Mouse (Mus musculus): ENCODE results near the gene Osbpl11. TPM values are rescaled to one million over a fixed set of nuclear protein-coding genes. Genes with fewer than 3 reads are reported as not detected.
A peak's percentile ranks its signal among the peaks of the same experiment; 100 is the strongest.

The Osbpl11 gene
- polyA plus RNA-seq, 1 experiment from 2014 or later, result 15.2 TPM

DNA sequence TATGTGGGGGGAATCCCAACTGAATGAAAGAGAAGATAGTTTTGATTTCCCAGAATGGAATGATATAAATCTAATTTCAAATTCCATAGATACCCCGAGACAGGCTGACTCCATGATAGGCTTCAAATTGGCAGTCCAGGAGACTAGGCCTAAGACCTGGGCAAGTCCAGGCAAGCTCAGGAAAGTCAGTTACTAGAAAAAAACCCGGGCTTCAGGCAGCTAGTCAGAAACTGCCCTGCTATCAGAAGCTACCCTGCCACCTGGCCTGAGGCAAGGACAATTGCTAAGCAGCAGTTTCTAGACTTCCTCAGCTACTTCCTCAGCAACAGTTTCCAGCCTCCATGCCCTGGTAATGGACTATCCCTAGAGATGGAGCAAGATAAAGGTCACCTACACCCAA is 62.1 kb downstream of the Osbpl11 start:
- H3K4me3 ChIP-seq (replicated peaks), result no peak overlapping the region
- no peak overlapping the region for H3K4me2 ChIP-seq (replicated peaks)
- H3K27ac ChIP-seq, result no peak overlapping the region
- no peaks in the 10 kb centered on the region for H3K9me3 ChIP-seq
- H3K36me3 ChIP-seq, result peaks cover 10% of the 10 kb centered on the region; the same call in 1 of the 2 replicates
- 93% methylated on average over 2 of the region's 2 CpGs for WGBS
- H3K4me1 ChIP-seq (replicated peaks), result no peaks in the 10 kb centered on the region
- H3K9ac ChIP-seq, result no peak overlapping the region
- ATAC-seq, result no peak
- no peaks in the 10 kb centered on the region for H3K27me3 ChIP-seq (replicated peaks)

DNA sequence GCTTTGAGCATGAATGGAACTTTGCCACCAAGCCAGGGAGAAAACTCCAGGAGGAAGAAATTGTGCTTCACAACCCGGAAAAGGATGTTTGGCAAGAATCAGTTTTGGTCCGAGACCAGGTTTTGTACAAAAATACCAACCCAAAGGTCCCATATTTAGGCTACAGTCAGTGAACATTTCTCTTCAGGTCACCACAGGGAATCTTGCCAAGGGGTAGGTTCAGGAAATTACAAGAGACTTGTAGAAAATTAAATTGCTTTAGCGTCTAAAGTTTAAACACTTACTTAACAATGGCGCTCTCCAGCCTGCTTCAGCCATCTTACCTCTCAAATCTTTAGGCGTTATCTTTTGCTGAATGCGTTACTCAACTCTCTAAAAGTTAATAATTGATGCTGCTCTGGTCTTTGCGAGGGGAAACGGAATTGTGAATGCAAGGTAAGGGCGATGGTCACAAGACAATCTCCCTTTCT is 65.8 kb downstream of the Osbpl11 start:
- Histone ChIP-seq H3K9ac (peak overlapping the region; percentile 86), H3K27ac (peak overlapping the region; percentile 86), H3K4me2 (replicated peaks) (peak overlapping the region; percentile 51), H3K36me3 (no peaks in the 10 kb centered on the region), H3K9me3 (no peaks in the 10 kb centered on the region), H3K4me3 (replicated peaks) (peak overlapping the region; percentile 70), H3K4me1 (replicated peaks) (0 out of 2 replicates have a peak, but pooled peaks cover 5% of the 10 kb centered on the region), H3K27me3 (replicated peaks) (no peaks in the 10 kb centered on the region)
- peak; percentile 71 for ATAC-seq
- 11% methylated on average over 9 of the region's 9 CpGs for WGBS

DNA sequence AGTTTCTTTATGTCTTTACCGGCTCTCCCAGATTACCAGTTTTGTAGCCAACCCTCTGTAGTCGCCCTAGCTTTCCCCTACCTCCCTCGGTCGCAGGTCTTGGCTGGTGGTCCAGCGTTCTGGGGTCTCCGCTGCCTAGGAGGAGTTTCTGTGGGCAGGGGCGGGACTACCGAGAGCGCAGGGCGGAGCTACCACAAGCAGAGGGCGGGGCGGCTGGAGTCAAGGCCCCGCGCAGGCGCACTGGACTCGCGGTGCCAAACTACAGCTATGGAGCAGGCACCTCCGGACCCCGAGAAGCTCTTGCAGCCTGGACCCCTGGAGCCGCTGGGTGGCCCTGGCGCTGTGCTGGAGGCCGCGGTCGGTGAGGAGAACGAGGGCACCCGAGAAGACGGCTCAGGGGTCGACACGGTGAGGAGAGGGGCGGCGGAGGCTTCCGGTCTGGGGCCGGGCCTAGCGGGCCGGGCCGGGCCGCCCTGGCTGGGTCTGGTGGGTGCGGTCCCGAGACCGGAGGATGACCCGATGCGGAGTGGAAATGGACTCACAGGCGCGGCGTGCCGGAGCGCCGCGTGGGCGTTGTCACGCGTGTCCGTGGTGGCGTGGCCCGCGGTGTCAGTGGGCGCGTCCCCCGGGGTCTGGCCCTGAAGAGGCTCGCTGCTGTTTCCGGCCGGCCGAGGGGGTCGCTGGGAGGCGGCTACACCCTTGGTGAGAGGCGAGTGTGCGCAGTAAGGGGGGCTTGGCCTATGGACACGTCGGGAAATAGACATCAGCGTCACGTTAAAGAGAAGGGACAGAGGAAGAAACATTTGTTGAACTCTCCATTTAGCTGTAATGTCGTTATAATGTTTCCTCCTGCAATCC is 66.6 kb downstream of the Osbpl11 start, which contains the start of gene Snx4:
Gene Snx4 (plus strand): TSS at position 249 of the 858 bp plus-strand sequence.
- Histone ChIP-seq H3K4me2 (replicated peaks) (peak within 1 kb of the TSS; percentile 51), H3K9me3 (no peaks in the 10 kb centered on the region), H3K4me3 (replicated peaks) (peak within 1 kb of the TSS; percentile 70), H3K4me1 (replicated peaks) (0 out of 2 replicates have a peak, but pooled peaks cover 7% of the 10 kb centered on the region), H3K27me3 (replicated peaks) (no peaks in the 10 kb centered on the region), H3K9ac (peak within 1 kb of the TSS; percentile 86), H3K36me3 (no peaks in the 10 kb centered on the region), H3K27ac (peak within 1 kb of the TSS; percentile 86)
- WGBS, result under 1% methylated on average over 69 of the region's 72 CpGs
- peak; percentile 96 for ATAC-seq

DNA sequence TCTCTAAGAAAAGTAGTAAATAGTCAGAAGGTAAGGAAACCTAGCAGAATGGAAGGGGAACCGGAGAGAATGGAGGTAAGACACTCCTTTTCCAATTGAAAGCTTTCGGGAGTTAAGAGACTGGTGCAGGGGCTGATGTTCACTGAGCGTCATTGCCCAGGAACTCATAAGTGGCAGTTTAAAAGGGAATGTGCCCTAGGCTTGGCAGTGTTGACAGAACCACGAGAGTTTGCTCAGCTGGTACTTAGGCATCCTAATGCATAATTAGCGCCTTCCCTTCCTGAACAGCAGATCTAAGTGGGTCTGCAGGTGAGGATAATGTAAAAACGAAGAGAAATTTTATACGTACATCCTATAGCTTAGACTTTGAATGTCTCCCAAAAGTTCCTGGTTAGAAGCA is 70.7 kb downstream of the Osbpl11 start:
- no peak overlapping the region for H3K4me3 ChIP-seq (replicated peaks)
- H3K9ac ChIP-seq, result no peak overlapping the region
- H3K27me3 ChIP-seq (replicated peaks), result no peaks in the 10 kb centered on the region
- H3K36me3 ChIP-seq, result no peaks in the 10 kb centered on the region
- H3K9me3 ChIP-seq, result no peaks in the 10 kb centered on the region
- 81% methylated on average over 7 of the region's 7 CpGs for WGBS
- H3K4me1 ChIP-seq (replicated peaks), result 0 out of 2 replicates have a peak, but pooled peaks cover 7% of the 10 kb centered on the region
- no peak overlapping the region for H3K27ac ChIP-seq
- no peak for ATAC-seq
- no peak overlapping the region for H3K4me2 ChIP-seq (replicated peaks)

DNA sequence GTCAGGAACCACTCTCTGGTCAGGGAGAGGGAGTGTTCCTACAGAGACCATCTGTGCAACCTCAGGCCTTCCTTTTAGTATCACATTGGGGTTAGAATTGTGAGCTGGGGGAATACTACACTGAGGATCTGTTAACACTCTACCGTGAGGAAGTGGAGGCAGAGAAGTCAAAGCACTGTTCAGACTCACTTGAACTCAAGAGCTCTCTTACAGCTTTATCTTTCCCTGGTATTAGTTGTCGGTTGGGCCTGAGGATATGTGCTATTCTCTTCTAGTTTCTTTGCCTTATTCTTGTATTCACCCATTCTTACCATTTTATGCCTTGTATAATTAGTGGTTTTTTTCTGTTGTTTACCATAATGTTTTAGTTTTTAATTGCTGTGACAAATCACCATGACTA is 73.7 kb downstream of the Osbpl11 start:
- Histone ChIP-seq H3K4me1 (replicated peaks) (peaks cover 13% of the 10 kb centered on the region; the same call in 1 of the 2 replicates), H3K27ac (no peak overlapping the region), H3K4me3 (replicated peaks) (no peak overlapping the region), H3K36me3 (no peaks in the 10 kb centered on the region), H3K4me2 (replicated peaks) (no peak overlapping the region), H3K27me3 (replicated peaks) (no peaks in the 10 kb centered on the region), H3K9me3 (no peaks in the 10 kb centered on the region), H3K9ac (no peak overlapping the region)
- 95% methylated on average over 2 of the region's 2 CpGs for WGBS
- ATAC-seq, result no peak

DNA sequence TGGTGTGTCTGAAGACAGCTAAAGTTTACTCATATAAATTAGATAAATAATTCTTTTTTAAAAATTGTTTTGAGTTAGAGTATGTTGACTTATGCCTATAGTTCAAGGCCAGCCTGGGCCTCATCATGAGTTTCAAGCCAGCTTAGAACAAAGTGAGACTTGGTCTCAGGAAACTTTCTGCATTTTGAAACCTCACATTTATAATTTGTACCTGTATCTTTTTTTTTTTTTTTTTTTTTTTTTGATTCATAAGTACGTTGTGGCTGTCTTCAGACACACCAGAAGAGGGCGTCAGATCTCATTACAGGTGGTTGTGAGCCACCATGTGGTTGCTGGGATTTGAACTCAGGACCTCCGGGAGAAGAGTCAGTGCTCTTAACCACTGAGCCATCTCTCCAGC is 75.0 kb downstream of the Osbpl11 start:
- H3K27ac ChIP-seq, result no peak overlapping the region
- ATAC-seq, result no peak
- 84% methylated on average over 3 of the region's 3 CpGs for WGBS

DNA sequence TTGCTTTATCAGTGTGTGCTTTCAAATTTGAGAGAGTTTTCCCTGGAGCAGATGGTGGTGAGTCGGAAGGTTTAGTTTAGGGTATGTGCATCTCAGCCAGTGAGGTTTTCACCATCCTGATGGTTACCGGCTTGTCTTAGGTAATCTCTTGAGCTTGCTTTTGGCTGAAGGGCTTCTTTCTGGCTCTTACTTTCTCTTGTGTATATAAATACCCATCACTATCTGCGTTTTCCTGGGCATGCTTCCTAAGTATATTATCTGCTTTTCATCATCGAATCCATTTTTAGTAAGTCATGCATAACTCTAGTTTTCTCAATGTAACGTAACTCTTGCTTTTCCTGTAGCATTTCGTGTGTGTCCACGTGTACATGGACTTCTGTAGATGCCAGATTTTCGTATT is 76.0 kb downstream of the Osbpl11 start:
- ATAC-seq, result no peak
- peaks cover 2% of the 10 kb centered on the region; the same call in 1 of the 2 replicates for H3K36me3 ChIP-seq
- no peaks in the 10 kb centered on the region for H3K27me3 ChIP-seq (replicated peaks)
- WGBS, result 55% methylated on average over 8 of the region's 8 CpGs
- no peaks in the 10 kb centered on the region for H3K9me3 ChIP-seq
- no peak overlapping the region for H3K9ac ChIP-seq
- no peak overlapping the region for H3K4me3 ChIP-seq (replicated peaks)
- 0 out of 2 replicates have a peak overlapping the region, but pooled peaks have one; percentile 20 for H3K27ac ChIP-seq
- H3K4me1 ChIP-seq (replicated peaks), result peaks cover 13% of the 10 kb centered on the region; the same call in 1 of the 2 replicates
- H3K4me2 ChIP-seq (replicated peaks), result no peak overlapping the region

More for the DNA sequence above, 75.0 kb downstream of the Osbpl11 start:
- Histone ChIP-seq H3K27me3 (replicated peaks) (no peaks in the 10 kb centered on the region), H3K4me2 (replicated peaks) (no peak overlapping the region), H3K36me3 (no peaks in the 10 kb centered on the region), H3K9me3 (no peaks in the 10 kb centered on the region), H3K4me3 (replicated peaks) (no peak overlapping the region), H3K4me1 (replicated peaks) (peaks cover 13% of the 10 kb centered on the region; the same call in 1 of the 2 replicates), H3K9ac (no peak overlapping the region)

DNA sequence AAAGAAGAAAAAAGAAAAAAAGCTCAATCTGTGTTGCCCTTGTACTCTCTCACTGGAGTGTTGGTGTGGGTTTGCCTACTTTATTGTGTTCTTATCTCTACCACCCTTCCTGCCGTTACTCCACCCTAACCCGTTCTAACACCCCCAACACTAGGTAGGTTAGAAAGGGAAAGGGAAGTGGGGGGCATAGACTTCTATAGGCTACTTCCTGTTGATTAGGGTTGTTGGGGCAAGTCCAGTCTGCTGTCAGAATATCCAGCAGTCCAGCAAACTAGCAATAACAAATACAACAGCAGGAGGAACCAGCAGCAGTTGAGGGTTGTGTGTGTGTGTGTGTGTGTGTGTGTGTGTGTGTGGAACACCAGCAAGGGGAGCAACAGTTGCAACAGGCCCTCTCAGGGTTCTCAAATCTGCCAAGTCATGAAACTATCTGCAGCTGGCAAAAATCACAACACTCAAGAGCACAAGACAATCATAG is 76.8 kb downstream of the Osbpl11 start:
- H3K4me2 ChIP-seq (replicated peaks), result no peak overlapping the region
- WGBS, result 31% methylated on average over 2 of the region's 2 CpGs
- H3K9me3 ChIP-seq, result no peaks in the 10 kb centered on the region
- no peak overlapping the region for H3K27ac ChIP-seq
- H3K4me1 ChIP-seq (replicated peaks), result peaks cover 10% of the 10 kb centered on the region; the same call in 1 of the 2 replicates
- no peak overlapping the region for H3K4me3 ChIP-seq (replicated peaks)
- H3K36me3 ChIP-seq, result peaks cover 7% of the 10 kb centered on the region
- H3K9ac ChIP-seq, result no peak overlapping the region
- ATAC-seq, result peak; percentile 41; the same call in 1 of the 2 replicates
- H3K27me3 ChIP-seq (replicated peaks), result no peaks in the 10 kb centered on the region

DNA sequence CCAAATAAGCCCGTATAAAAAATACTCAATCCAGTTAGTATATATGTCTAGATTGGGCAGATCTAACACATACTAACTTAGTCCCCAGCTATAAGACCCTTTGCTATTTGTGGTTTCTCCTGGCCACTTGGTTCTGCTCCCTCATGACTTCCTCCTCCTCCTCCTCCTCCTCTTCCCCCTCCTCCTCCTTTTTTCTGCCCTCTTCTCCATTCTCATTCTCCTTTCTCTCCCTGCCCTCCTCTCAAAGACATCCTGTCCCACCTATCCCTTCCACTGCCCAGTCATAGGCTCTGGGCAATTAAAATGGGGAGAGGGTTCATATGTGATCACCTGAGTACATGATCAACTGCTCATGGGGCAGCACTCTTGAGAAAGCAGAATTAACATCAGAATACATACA is 77.2 kb downstream of the Osbpl11 start:
- 0 out of 2 replicates have a peak, but pooled peaks have one; percentile 10 for ATAC-seq
- H3K4me2 ChIP-seq (replicated peaks), result no peak overlapping the region
- peaks cover 8% of the 10 kb centered on the region for H3K36me3 ChIP-seq
- H3K9ac ChIP-seq, result no peak overlapping the region
- no peaks in the 10 kb centered on the region for H3K27me3 ChIP-seq (replicated peaks)
- no peaks in the 10 kb centered on the region for H3K9me3 ChIP-seq
- WGBS, result 50% methylated on average over 1 of the region's 1 CpGs
- H3K4me1 ChIP-seq (replicated peaks), result peaks cover 10% of the 10 kb centered on the region; the same call in 1 of the 2 replicates
- H3K4me3 ChIP-seq (replicated peaks), result no peak overlapping the region
- H3K27ac ChIP-seq, result no peak overlapping the region

DNA sequence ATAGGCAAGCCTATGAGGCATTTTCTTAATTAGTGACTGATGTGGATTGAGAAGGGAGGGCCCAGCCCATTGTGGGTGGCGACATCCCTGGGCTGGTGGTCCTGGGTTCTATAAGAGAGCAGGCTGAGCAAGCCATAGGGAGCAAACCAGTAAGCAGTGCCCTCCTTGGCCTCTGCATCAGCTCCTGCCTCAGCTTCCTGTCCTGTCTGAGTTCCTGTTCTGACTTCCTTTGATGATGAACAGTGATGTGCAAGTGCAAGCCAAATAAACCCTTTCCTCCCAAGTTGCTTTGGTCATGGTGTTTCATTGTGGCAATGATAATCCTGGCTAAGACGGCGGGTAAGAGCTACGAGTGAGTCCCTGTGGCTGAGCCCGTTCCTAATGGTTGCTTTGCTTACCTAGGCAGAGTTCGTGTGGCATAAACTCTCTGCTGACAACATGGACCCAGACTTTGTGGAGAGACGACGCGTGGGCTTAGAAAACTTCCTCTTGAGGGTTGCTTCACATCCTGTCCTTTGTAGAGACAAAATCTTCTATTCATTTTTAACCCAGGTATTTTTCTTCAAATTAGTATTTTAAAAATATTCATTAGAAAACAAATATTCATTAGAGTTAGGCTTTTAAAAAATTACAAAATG is 82.9 kb downstream of the Osbpl11 start:
- 86% methylated on average over 9 of the region's 9 CpGs for WGBS
- Histone ChIP-seq H3K9ac (no peak overlapping the region), H3K9me3 (no peaks in the 10 kb centered on the region), H3K36me3 (peaks cover 20% of the 10 kb centered on the region), H3K27ac (no peak overlapping the region), H3K4me1 (replicated peaks) (no peaks in the 10 kb centered on the region), H3K4me2 (replicated peaks) (no peak overlapping the region), H3K4me3 (replicated peaks) (no peak overlapping the region), H3K27me3 (replicated peaks) (no peaks in the 10 kb centered on the region)
- no peak for ATAC-seq

DNA sequence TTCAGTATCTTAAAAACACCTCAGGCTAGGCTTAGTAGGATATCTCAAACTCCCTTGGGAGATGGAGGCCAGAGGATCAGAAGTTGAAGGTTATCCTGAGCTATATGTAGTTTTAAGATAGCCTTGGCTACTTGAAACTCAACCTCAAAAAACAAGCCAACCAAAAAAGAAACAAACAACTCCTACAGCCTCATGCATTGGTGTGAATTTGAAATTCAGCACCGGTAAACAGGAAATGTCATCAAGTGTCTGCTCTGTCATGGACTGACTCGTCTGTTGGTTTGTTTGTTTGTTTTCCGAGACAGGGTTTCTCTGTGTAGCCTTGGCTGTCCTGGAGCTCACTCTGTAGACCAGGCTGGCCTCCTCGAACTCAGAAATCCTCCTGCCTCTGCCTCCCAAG is 87.0 kb downstream of the Osbpl11 start:
- no peak overlapping the region for H3K9ac ChIP-seq
- H3K27ac ChIP-seq, result no peak overlapping the region
- peaks cover 12% of the 10 kb centered on the region for H3K36me3 ChIP-seq
- H3K4me1 ChIP-seq (replicated peaks), result no peaks in the 10 kb centered on the region
- no peaks in the 10 kb centered on the region for H3K9me3 ChIP-seq
- H3K4me3 ChIP-seq (replicated peaks), result no peak overlapping the region
- H3K27me3 ChIP-seq (replicated peaks), result no peaks in the 10 kb centered on the region
- ATAC-seq, result no peak
- WGBS, result 91% methylated on average over 4 of the region's 4 CpGs
- H3K4me2 ChIP-seq (replicated peaks), result no peak overlapping the region

DNA sequence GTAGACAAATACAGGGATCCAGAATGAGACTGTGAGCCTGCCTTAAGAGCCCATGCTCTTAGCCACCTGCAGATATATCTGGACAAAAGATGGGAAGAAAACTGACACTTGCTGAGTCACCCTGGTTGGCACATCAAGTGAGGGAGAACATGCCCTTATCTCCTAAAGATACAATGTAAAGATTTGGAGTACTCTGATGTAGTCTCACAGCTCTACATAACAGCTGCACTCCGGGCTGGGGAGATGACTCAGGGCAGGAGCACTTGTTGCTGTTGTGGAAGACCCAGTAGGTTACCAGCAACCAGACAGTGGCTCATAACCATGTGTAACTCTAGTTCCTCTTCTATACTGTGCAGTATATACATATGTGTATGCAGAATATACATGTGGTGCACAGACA is 98.2 kb downstream of the Osbpl11 start:
- no peak overlapping the region for H3K27ac ChIP-seq
- no peak overlapping the region for H3K4me2 ChIP-seq (replicated peaks)
- no peak for ATAC-seq
- peaks cover 22% of the 10 kb centered on the region for H3K36me3 ChIP-seq
- no peak overlapping the region for H3K9ac ChIP-seq
- no peaks in the 10 kb centered on the region for H3K9me3 ChIP-seq
- 79% methylated on average over 1 of the region's 1 CpGs for WGBS
- H3K4me3 ChIP-seq (replicated peaks), result no peak overlapping the region
- no peaks in the 10 kb centered on the region for H3K27me3 ChIP-seq (replicated peaks)
- no peaks in the 10 kb centered on the region for H3K4me1 ChIP-seq (replicated peaks)
